Mouse (Mus musculus) kidney, adult 2 months (tissue): ENCODE measurements around the gene Sim2. TPM values are rescaled to one million over a fixed set of nuclear protein-coding genes. Genes with fewer than 3 reads are reported as not detected.
A peak's percentile ranks its signal among the peaks of the same experiment; 100 is the strongest.

Experiments used
- DNase-seq: peaks from one replicate; pipeline ENCODE4 v3.0.0; 2021
- H3K27ac ChIP-seq: fragments of 200-500 bp; 2 replicates; pipeline ENCODE4 v1.5.1; 2012; ENCODE audit warnings: low read depth, low read length, control low read depth, inconsistent platforms; ENCODE audit not compliant: insufficient read depth
- H3K27me3 ChIP-seq: fragments of 200-500 bp; replicated peaks from 2 replicates; pipeline ENCODE4 v1.6.1; 2012; ENCODE audit warnings: mild to moderate bottlenecking, moderate library complexity, low read length, inconsistent platforms; ENCODE audit not compliant: control insufficient read depth, insufficient read depth
- H3K36me3 ChIP-seq: fragments of 200-500 bp; 2 replicates; pipeline ENCODE4 v1.6.1; 2012; ENCODE audit warnings: mild to moderate bottlenecking, moderate library complexity, low read length, inconsistent platforms; ENCODE audit not compliant: control insufficient read depth, insufficient read depth
- H3K4me1 ChIP-seq: fragments of 200-500 bp; 2 replicates; pipeline ENCODE4 v1.6.1; 2011; ENCODE audit warnings: low read length; ENCODE audit not compliant: control insufficient read depth, insufficient read depth
- H3K4me3 ChIP-seq: fragments of 200-500 bp; 2 replicates; pipeline ENCODE4 v1.5.1; 2011; ENCODE audit warnings: mild to moderate bottlenecking, low read depth, low read length, control low read depth; ENCODE audit not compliant: insufficient read depth
- CTCF ChIP-seq: fragments of 200-500 bp; conservative IDR thresholded peaks from 2 replicates; pipeline ENCODE4 v1.5.1; 2011; ENCODE audit warnings: low read depth, mild to moderate bottlenecking, control low read depth, low read length, moderate library complexity, mixed read lengths; ENCODE audit not compliant: insufficient read depth, insufficient read length
- POLR2A ChIP-seq: fragments of 200-500 bp; IDR thresholded peaks from one replicate; pipeline ENCODE4 v1.6.1; 2011; ENCODE audit warnings: low read depth, low read length, control low read depth
- WGBS: fragments of 180-500 bp; shearing (Covaris S2); methylation state at CpG from one replicate; pipeline ENCODE4 v1.1.7; 2018; 5-methylcytosine and 5-hydroxymethylcytosine counted together
- polyA plus RNA-seq: library from polyadenylated mRNA; depleted of rRNA; stranded (reverse); fragments of >200 nt; gene quantifications from 2 replicates; pipeline ENCODE4 v1.2.3, GENCODE M21; 2012; rRNA removed

Gene Sim2
- polyA plus RNA-seq, 1 experiment, result 8.1 TPM

DNA sequence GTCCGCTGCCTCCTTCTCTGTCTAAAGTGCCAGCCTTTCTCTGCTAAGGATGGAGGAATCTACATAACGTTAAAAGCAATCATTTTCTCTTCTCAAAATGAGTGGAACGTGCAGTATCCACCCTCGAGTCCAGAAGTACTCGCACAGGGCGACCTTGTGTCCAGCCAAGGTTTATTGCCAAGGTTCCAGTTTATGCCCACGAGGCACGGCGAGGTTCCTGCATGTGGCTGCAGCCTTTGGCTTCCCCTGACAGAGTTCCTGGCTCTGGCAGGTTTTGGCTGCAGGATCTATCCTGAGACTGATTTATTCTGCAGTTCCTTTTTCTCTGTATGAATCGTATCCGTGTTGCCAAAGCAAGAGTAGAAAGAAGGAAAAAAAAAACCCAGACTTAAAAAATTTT is 78.3 kb downstream of the Sim2 start:
- TF ChIP-seq CTCF (no peak), POLR2A (no peak)
- no peaks in the 10 kb centered on the region for H3K36me3 ChIP-seq
- no peaks in the 10 kb centered on the region for H3K27me3 ChIP-seq
- H3K27ac ChIP-seq, result peak overlapping the region; percentile 4; the same call in 1 of the 2 replicates
- DNase-seq, result peak; percentile 78
- no peak overlapping the region for H3K4me3 ChIP-seq
- WGBS, result 37% methylated on average over 11 of the region's 11 CpGs
- H3K4me1 ChIP-seq, result peaks cover 3% of the 10 kb centered on the region; the same call in 1 of the 2 replicates

- TF ChIP-seq CTCF, result no peak
- TF ChIP-seq POLR2A, result no peak
- DNase-seq, result peak; percentile 14
- Histone ChIP-seq H3K4me3 (no peak overlapping the region), H3K4me1 (peaks cover 3% of the 10 kb centered on the region; the same call in 1 of the 2 replicates), H3K36me3 (no peaks in the 10 kb centered on the region), H3K27ac (no peak overlapping the region), H3K27me3 (no peaks in the 10 kb centered on the region)
- 40% methylated on average over 7 of the region's 7 CpGs for WGBS
These were observed 79.5 kb downstream of the Sim2 start for GRCm38 (mm10) chr16:94164236-94164635.

GRCm38 (mm10) chr16:94164978-94165377 is 80.2 kb downstream of the Sim2 start:
- H3K27me3 ChIP-seq, result no peaks in the 10 kb centered on the region
- peaks cover 3% of the 10 kb centered on the region; the same call in 1 of the 2 replicates for H3K4me1 ChIP-seq
- 60% methylated on average over 5 of the region's 5 CpGs for WGBS
- TF ChIP-seq CTCF, result no peak
- no peak for TF ChIP-seq POLR2A
- no peak for DNase-seq
- no peaks in the 10 kb centered on the region for H3K36me3 ChIP-seq
- no peak overlapping the region for H3K4me3 ChIP-seq
- H3K27ac ChIP-seq, result no peak overlapping the region

- Histone ChIP-seq H3K36me3 (no peaks in the 10 kb centered on the region), H3K27me3 (no peaks in the 10 kb centered on the region), H3K4me1 (no peaks in the 10 kb centered on the region), H3K27ac (no peak overlapping the region), H3K4me3 (no peak overlapping the region)
- no peak for DNase-seq
- no peak for TF ChIP-seq CTCF
- no peak for TF ChIP-seq POLR2A
- WGBS, result 89% methylated on average over 16 of the region's 16 CpGs
These were observed 84.2 kb downstream of the Sim2 start for GRCm38 (mm10) chr16:94168655-94169545.

DNA sequence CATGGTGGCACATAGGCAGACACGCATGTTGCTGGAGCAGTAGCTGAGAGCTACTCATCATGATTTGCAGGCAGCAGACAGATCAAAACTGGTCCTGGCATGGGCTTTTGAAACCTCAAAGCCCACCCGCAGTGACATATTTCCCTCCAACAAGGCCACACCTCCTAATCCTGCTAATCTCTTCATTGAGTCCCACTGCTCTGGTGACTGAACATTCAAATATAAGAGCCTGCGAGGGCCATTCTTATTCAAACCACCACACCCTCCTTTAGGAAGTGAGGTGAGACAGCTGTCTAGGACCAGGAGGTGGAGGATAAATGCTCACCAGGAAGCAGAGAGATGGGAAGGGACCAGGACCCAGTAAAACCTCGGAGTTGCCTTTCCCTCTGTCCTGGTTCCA is 85.5 kb downstream of the Sim2 start:
- DNase-seq, result no peak
- TF ChIP-seq CTCF (no peak), POLR2A (no peak)
- WGBS, result 86% methylated on average over 4 of the region's 4 CpGs
- no peak overlapping the region for H3K27ac ChIP-seq
- H3K27me3 ChIP-seq, result no peaks in the 10 kb centered on the region
- no peak overlapping the region for H3K4me3 ChIP-seq
- no peaks in the 10 kb centered on the region for H3K36me3 ChIP-seq
- H3K4me1 ChIP-seq, result no peaks in the 10 kb centered on the region

- Histone ChIP-seq H3K27ac (no peak overlapping the region), H3K36me3 (no peaks in the 10 kb centered on the region), H3K27me3 (no peaks in the 10 kb centered on the region), H3K4me1 (no peaks in the 10 kb centered on the region), H3K4me3 (no peak overlapping the region)
- no peak for TF ChIP-seq CTCF
- 80% methylated on average over 1 of the region's 1 CpGs for WGBS
- no peak for DNase-seq
These were observed 88.6 kb downstream of the Sim2 start for GRCm38 (mm10) chr16:94173361-94173760.

- Histone ChIP-seq H3K27me3 (no peaks in the 10 kb centered on the region), H3K36me3 (no peaks in the 10 kb centered on the region), H3K4me1 (no peaks in the 10 kb centered on the region), H3K4me3 (no peak overlapping the region), H3K27ac (no peak overlapping the region)
- DNase-seq, result no peak
- 82% methylated on average over 7 of the region's 7 CpGs for WGBS
- TF ChIP-seq POLR2A, result no peak
- TF ChIP-seq CTCF, result no peak
These were observed 90.7 kb downstream of the Sim2 start for GRCm38 (mm10) chr16:94175366-94175986.

Other genes with a start within 250 kb of the Sim2 start
- gene Chaf1b, start 201.0 kb upstream of the Sim2 start, polyA plus RNA-seq, result 1.6 and 2.0 TPM in 2 replicates
- 0.24 and 0.38 TPM in 2 replicates for gene Cldn14, start 76.1 kb upstream of the Sim2 start, polyA plus RNA-seq
- 6.9 and 8.1 TPM in 2 replicates for gene Hlcs, start 228.6 kb downstream of the Sim2 start, polyA plus RNA-seq
- 4.6 and 5.3 TPM in 2 replicates for gene Ripply3, start 243.5 kb downstream of the Sim2 start, polyA plus RNA-seq